In the genomic region with DNA sequence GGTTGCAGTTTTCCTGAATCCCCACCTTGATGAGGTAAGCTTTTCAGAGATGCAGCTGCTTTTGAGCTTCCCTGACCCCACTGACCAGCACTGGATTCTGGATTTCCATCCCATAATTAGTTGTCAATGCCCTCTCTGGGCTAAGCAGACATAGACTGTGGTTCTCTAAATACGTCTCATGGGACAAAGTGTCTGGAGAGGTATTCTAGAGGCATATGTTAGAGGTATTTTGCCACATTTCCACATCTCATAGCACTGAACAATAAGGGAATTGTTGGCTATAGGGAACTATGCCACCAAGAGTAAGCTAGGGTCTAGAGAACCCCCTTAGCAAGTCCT, we compare ENCODE assay signal across 8 mouse cellular contexts. TPM values are rescaled to one million over a fixed set of nuclear protein-coding genes. Genes with fewer than 3 reads are reported as not detected.
DNase-seq lines count a peak whose midpoint lies in the region; ATAC-seq and TF ChIP-seq lines count a peak whose summit lies in the region.

No protein-coding gene starts in this region.

- no peak for TF ChIP-seq POLR2A in thymus, adult 2 months (IDR thresholded peaks at IDR 0.05; ENCODE audit: control insufficient read depth, extremely low read depth, insufficient read depth, low read length, poor library complexity)

- H3K4me2 ChIP-seq in liver, embryonic 14.5 days (ENCODE audit: low read depth), result peak overlapping the region; percentile 52

- ATAC-seq in frontal cortex, adult (ENCODE audit: low TSS enrichment), result peak; percentile 36
- ATAC-seq in liver, embryonic 14.5 days (ENCODE audit: insufficient read depth), result peak; percentile 35

- H3K4me1 ChIP-seq in thymus, adult 2 months (replicated peaks; ENCODE audit: control insufficient read depth, insufficient read depth, low read length), result no peaks in the 10 kb centered on the region
- no peaks in the 10 kb centered on the region for H3K4me1 ChIP-seq in liver, embryonic 14.5 days (replicated peaks; ENCODE audit: control insufficient read depth in 2 of 2, insufficient read depth in 2 of 2, low read length in 1 of 2)

- peak overlapping the region; percentile 54 for H3K4me3 ChIP-seq in thymus, adult 2 months (ENCODE audit: control insufficient read depth, insufficient read depth, low read length)
- peak overlapping the region; percentile 47 to 49 for H3K4me3 ChIP-seq in liver, embryonic 14.5 days (ENCODE audit: insufficient read depth in 1 of 2, low read depth in 2 of 2, low read length in 2 of 2)

- no peak for TF ChIP-seq CTCF in thymus, adult 2 months (IDR thresholded peaks at IDR 0.05; ENCODE audit: borderline replicate concordance, control insufficient read depth, extremely low read depth, insufficient read depth, low read length, poor library complexity)
- no peak for TF ChIP-seq CTCF in liver, embryonic 14.5 days (IDR thresholded peaks at IDR 0.05; ENCODE audit: low read depth)

- no peak for DNase-seq in frontal cortex, postnatal 25 days (ENCODE audit: low spot score in 2 of 2)
- no peak for DNase-seq in thymus, adult 2 months
- DNase-seq in thymus, postnatal 4 days, result no peak
- DNase-seq in liver, embryonic 14.5 days (ENCODE audit: low read depth in 3 of 3, low spot score in 3 of 3), result no peak
- DNase-seq in spleen, postnatal 36 days (ENCODE audit: low spot score in 2 of 2), result no peak
- no peak for DNase-seq in spleen, postnatal 14 days (ENCODE audit: low spot score in 2 of 2)
- no peak for DNase-seq in gastrocnemius, postnatal 25 days

- no peaks in the 10 kb centered on the region for H3K27me3 ChIP-seq in thymus, adult 2 months (ENCODE audit: control insufficient read depth, insufficient read depth, low read length)
- no peaks in the 10 kb centered on the region for H3K27me3 ChIP-seq in liver, embryonic 14.5 days (ENCODE audit: control insufficient read depth, insufficient read depth, low read length)

- no peaks in the 10 kb centered on the region for H3K9me3 ChIP-seq in liver, embryonic 14.5 days (ENCODE audit: control insufficient read depth, low read length)

- H3K36me3 ChIP-seq in thymus, adult 2 months (ENCODE audit: control insufficient read depth, insufficient read depth, low read length), result no peaks in the 10 kb centered on the region
- H3K36me3 ChIP-seq in liver, embryonic 14.5 days (replicated peaks; ENCODE audit: control insufficient read depth, insufficient read depth, low read depth), result no peaks in the 10 kb centered on the region

- WGBS in thymus, adult 2 months, result 20% methylated on average over 1 of the region's 1 CpGs
- WGBS in liver, embryonic 14.5 days (ENCODE audit: insufficient replicate concordance), result 21% methylated on average over 1 of the region's 1 CpGs

- H3K27ac ChIP-seq in thymus, adult 2 months (ENCODE audit: control insufficient read depth, insufficient read depth, low read length), result no peak overlapping the region
- no peak overlapping the region for H3K27ac ChIP-seq in liver, embryonic 14.5 days

- H3K9ac ChIP-seq in liver, embryonic 14.5 days (replicated peaks), result peak overlapping the region; percentile 53; the same call in 1 of the 2 replicates

- no peak for TF ChIP-seq EP300 in liver, embryonic 14.5 days (IDR thresholded peaks at IDR 0.05; ENCODE audit: low read depth)

RNA-seq across cellular contexts. Expression of a gene that starts 0.2 kb away (rescaled TPM):
- polyA plus RNA-seq in thymus, adult 2 months (2012; rRNA removed), result 7.2 and 9.1 TPM in 2 replicates
- 0.63 and 1.0 TPM in 2 replicates for polyA plus RNA-seq in liver, embryonic 14.5 days (2012; rRNA removed)
- 0.94 and 0.99 TPM in 2 replicates for polyA plus RNA-seq in liver, embryonic 14.5 days (2014; fragmentation: Nextera tagmentation; extraction: Ambion mirVana)
- total RNA-seq in gastrocnemius, postnatal 25 days (2021), result 1 to 10 TPM in 1 of 2 experiments, under 1 TPM in 1; 0.90 to 1.2 TPM
